Mouse (Mus musculus) CH12.LX (cell line): ENCODE measurements around the gene Dvl2. TPM values are rescaled to one million over a fixed set of nuclear protein-coding genes. Genes with fewer than 3 reads are reported as not detected.

Experiments
- DNase-seq: peaks from one replicate; pipeline ENCODE4 v3.0.0-alpha.2; 2013; ENCODE audit errors: extremely low read depth
- H3K27ac ChIP-seq: 2 replicates; pipeline ENCODE4 v1.5.1; 2012; ENCODE audit warnings: low read depth, mild to moderate bottlenecking, control low read depth, moderate library complexity; ENCODE audit not compliant: insufficient read depth
- H3K27me3 ChIP-seq: replicated peaks from 2 replicates; pipeline ENCODE3; 2012; ENCODE audit warnings: inconsistent platforms
- H3K36me3 ChIP-seq, 2 experiments: replicated peaks in 1 of 2; 2 replicates each; pipeline versions ENCODE3 to v1.6.1; 2012; ENCODE audit warnings: inconsistent platforms in 1 of 2, low read length in 1 of 2, mild to moderate bottlenecking in 1 of 2, mixed read lengths in 1 of 2, moderate library complexity in 1 of 2; ENCODE audit not compliant: control insufficient read depth in 1 of 2, insufficient read depth in 1 of 2
- H3K4me1 ChIP-seq, 2 experiments: 2 replicates each; pipeline ENCODE4 v1.6.1; 2012; ENCODE audit warnings: inconsistent platforms in 1 of 2, moderate library complexity in 1 of 2; ENCODE audit not compliant: insufficient read depth in 2 of 2, control insufficient read depth in 1 of 2
- H3K4me2 ChIP-seq: 2 replicates; pipeline ENCODE4 v1.6.1; 2012; ENCODE audit warnings: low read depth, mild to moderate bottlenecking, control low read depth; ENCODE audit not compliant: poor library complexity, insufficient read depth, severe bottlenecking
- H3K4me3 ChIP-seq, 3 experiments: fragments of 150-350 bp in 1 of 3; sonication (generic) in 1 of 3; replicated peaks in 1 of 3; 2 replicates each; pipeline versions ENCODE3 to v1.5.1; 2011 to 2012; ENCODE audit warnings: low read depth in 2 of 3, low read length in 2 of 3, mild to moderate bottlenecking in 2 of 3, moderate library complexity in 2 of 3, control low read depth in 1 of 3, improper control_type of control experiment in 1 of 3, inconsistent platforms in 1 of 3, mixed read lengths in 1 of 3; ENCODE audit not compliant: poor library complexity in 1 of 3
- H3K79me2 ChIP-seq: replicated peaks from 2 replicates; pipeline ENCODE4 v1.6.1; 2012; ENCODE audit warnings: mild to moderate bottlenecking, moderate library complexity; ENCODE audit not compliant: control insufficient read depth, poor library complexity, insufficient read depth, severe bottlenecking; ENCODE audit errors: extremely low read depth
- H3K9ac ChIP-seq: 2 replicates; pipeline ENCODE4 v1.6.1; 2012; ENCODE audit warnings: low read depth, mild to moderate bottlenecking, control low read depth, moderate library complexity; ENCODE audit not compliant: insufficient read depth
- H3K9me3 ChIP-seq: replicated peaks from 2 replicates; pipeline ENCODE3; 2012; ENCODE audit warnings: low read length, inconsistent platforms, mixed read lengths
- BHLHE40 ChIP-seq: IDR thresholded peaks from 2 replicates; pipeline ENCODE4 v1.6.1; 2011; ENCODE audit warnings: mild to moderate bottlenecking, low read depth, low read length, improper control_type of control experiment
- CHD1 ChIP-seq: IDR thresholded peaks from 2 replicates; pipeline ENCODE4 v1.6.1; 2012; ENCODE audit warnings: low read depth, low read length, improper control_type of control experiment, inconsistent platforms
- CHD2 ChIP-seq: IDR thresholded peaks from 2 replicates; pipeline ENCODE4 v1.6.1; 2011; ENCODE audit warnings: low read length, improper control_type of control experiment
- CTCF ChIP-seq, 2 experiments: IDR thresholded peaks in 1 of 2; conservative IDR thresholded peaks in 1 of 2; 2 replicates each; pipeline ENCODE4 v1.5.1; 2011 to 2012; ENCODE audit warnings: low read depth in 2 of 2, low read length in 2 of 2, improper control_type of control experiment in 1 of 2, inconsistent platforms in 1 of 2, mild to moderate bottlenecking in 1 of 2, moderate library complexity in 1 of 2
- E2F4 ChIP-seq: IDR thresholded peaks from 2 replicates; pipeline ENCODE4 v1.6.1; 2011; ENCODE audit warnings: low read depth, low read length, improper control_type of control experiment; ENCODE audit not compliant: insufficient replicate concordance
- ELF1 ChIP-seq: IDR thresholded peaks from 2 replicates; pipeline ENCODE4 v1.6.1; 2014; ENCODE audit warnings: low read depth, mild to moderate bottlenecking, inconsistent platforms, low read length, improper control_type of control experiment
- EP300 ChIP-seq: IDR thresholded peaks from 2 replicates; pipeline ENCODE4 v1.6.1; 2011; ENCODE audit warnings: low read length, improper control_type of control experiment
- ETS1 ChIP-seq: conservative IDR thresholded peaks from 2 replicates; pipeline ENCODE4 v1.6.1; 2012; ENCODE audit warnings: low read depth, mild to moderate bottlenecking, inconsistent platforms, low read length, improper control_type of control experiment, moderate library complexity
- GABPA ChIP-seq: IDR thresholded peaks from 2 replicates; pipeline ENCODE4 v1.6.1; 2012; ENCODE audit warnings: low read depth, low read length, improper control_type of control experiment, inconsistent platforms; ENCODE audit not compliant: insufficient replicate concordance
- HCFC1 ChIP-seq: IDR thresholded peaks from 2 replicates; pipeline ENCODE4 v1.6.1; 2012; ENCODE audit warnings: low read depth, mild to moderate bottlenecking, inconsistent platforms, low read length, improper control_type of control experiment
- IRF4 ChIP-seq: IDR thresholded peaks from 2 replicates; pipeline ENCODE4 v1.6.1; 2014; ENCODE audit warnings: low read depth, mild to moderate bottlenecking, inconsistent platforms, low read length, improper control_type of control experiment
- JUN ChIP-seq: IDR thresholded peaks from 2 replicates; pipeline ENCODE4 v1.6.1; 2011; ENCODE audit warnings: low read depth, mild to moderate bottlenecking, low read length, improper control_type of control experiment, moderate library complexity; ENCODE audit not compliant: insufficient read depth
- JUND ChIP-seq: conservative IDR thresholded peaks from 2 replicates; pipeline ENCODE4 v1.6.1; 2011; ENCODE audit warnings: low read depth, low read length, improper control_type of control experiment
- KAT2A ChIP-seq: IDR thresholded peaks from 2 replicates; pipeline ENCODE4 v1.6.1; 2012; ENCODE audit warnings: low read length, improper control_type of control experiment, inconsistent platforms; ENCODE audit not compliant: insufficient replicate concordance
- MAFK ChIP-seq: IDR thresholded peaks from 2 replicates; pipeline ENCODE4 v1.6.1; 2011; ENCODE audit warnings: low read length, improper control_type of control experiment; ENCODE audit not compliant: insufficient replicate concordance
- MAX ChIP-seq: IDR thresholded peaks from 2 replicates; pipeline ENCODE4 v1.6.1; 2011; ENCODE audit warnings: low read length, improper control_type of control experiment
- MAZ ChIP-seq: IDR thresholded peaks from 2 replicates; pipeline ENCODE4 v1.6.1; 2012; ENCODE audit warnings: low read depth, mild to moderate bottlenecking, inconsistent platforms, low read length, improper control_type of control experiment, moderate library complexity
- MEF2A ChIP-seq: IDR thresholded peaks from 2 replicates; pipeline ENCODE4 v1.6.1; 2014; ENCODE audit warnings: low read depth, mild to moderate bottlenecking, inconsistent platforms, low read length, improper control_type of control experiment, borderline replicate concordance
- MXI1 ChIP-seq: IDR thresholded peaks from 2 replicates; pipeline ENCODE4 v1.6.1; 2011; ENCODE audit warnings: mild to moderate bottlenecking, low read depth, low read length, improper control_type of control experiment
- MYC ChIP-seq: IDR thresholded peaks from 2 replicates; pipeline ENCODE4 v1.6.1; 2011; ENCODE audit warnings: low read depth, mild to moderate bottlenecking, improper control_type of control experiment, low read length
- NELFE ChIP-seq: IDR thresholded peaks from 2 replicates; pipeline ENCODE4 v1.6.1; 2011; ENCODE audit warnings: low read depth, low read length, improper control_type of control experiment
- NRF1 ChIP-seq: IDR thresholded peaks from 2 replicates; pipeline ENCODE4 v1.6.1; 2014; ENCODE audit warnings: low read depth, mild to moderate bottlenecking, inconsistent platforms, low read length, improper control_type of control experiment, moderate library complexity
- PAX5 ChIP-seq: IDR thresholded peaks from 2 replicates; pipeline ENCODE4 v1.6.1; 2012; ENCODE audit warnings: low read length, inconsistent platforms, mixed read lengths
- POLR2A ChIP-seq: IDR thresholded peaks from 2 replicates; pipeline ENCODE4 v1.6.1; 2011; ENCODE audit warnings: low read depth, mild to moderate bottlenecking, improper control_type of control experiment, low read length
- POLR2AphosphoS2 ChIP-seq: IDR thresholded peaks from 2 replicates; pipeline ENCODE4 v1.6.1; 2011; ENCODE audit warnings: low read depth, low read length, improper control_type of control experiment
- RAD21 ChIP-seq: IDR thresholded peaks from 2 replicates; pipeline ENCODE4 v1.6.1; 2011; ENCODE audit warnings: low read depth, mild to moderate bottlenecking, low read length, improper control_type of control experiment, moderate library complexity
- RCOR1 ChIP-seq: conservative IDR thresholded peaks from 2 replicates; pipeline ENCODE4 v1.6.1; 2012; ENCODE audit warnings: low read depth, mild to moderate bottlenecking, inconsistent platforms, low read length, improper control_type of control experiment
- SIN3A ChIP-seq: IDR thresholded peaks from 2 replicates; pipeline ENCODE4 v1.6.1; 2012; ENCODE audit warnings: low read length, improper control_type of control experiment, inconsistent platforms
- SMC3 ChIP-seq: IDR thresholded peaks from 2 replicates; pipeline ENCODE4 v1.6.1; 2011; ENCODE audit warnings: low read depth, low read length, improper control_type of control experiment
- TBP ChIP-seq: conservative IDR thresholded peaks from 2 replicates; pipeline ENCODE4 v1.6.1; 2011; ENCODE audit warnings: low read depth, low read length, improper control_type of control experiment
- TCF12 ChIP-seq: IDR thresholded peaks from 2 replicates; pipeline ENCODE4 v1.6.1; 2014; ENCODE audit warnings: low read depth, mild to moderate bottlenecking, inconsistent platforms, low read length, improper control_type of control experiment
- UBTF ChIP-seq: IDR thresholded peaks from 2 replicates; pipeline ENCODE4 v1.6.1; 2012; ENCODE audit warnings: low read depth, mild to moderate bottlenecking, inconsistent platforms, low read length, improper control_type of control experiment, moderate library complexity
- USF1 ChIP-seq: IDR thresholded peaks from 2 replicates; pipeline ENCODE4 v1.6.1; 2014; ENCODE audit warnings: low read depth, mild to moderate bottlenecking, inconsistent platforms, low read length, improper control_type of control experiment
- USF2 ChIP-seq: conservative IDR thresholded peaks from 2 replicates; pipeline ENCODE4 v1.6.1; 2011; ENCODE audit warnings: low read depth, low read length, improper control_type of control experiment
- ZC3H11A ChIP-seq: IDR thresholded peaks from 2 replicates; pipeline ENCODE4 v1.6.1; 2012; ENCODE audit warnings: low read depth, mild to moderate bottlenecking, inconsistent platforms, low read length, improper control_type of control experiment
- ZKSCAN1 ChIP-seq: IDR thresholded peaks from 2 replicates; pipeline ENCODE4 v1.6.1; 2012; ENCODE audit warnings: low read depth, inconsistent platforms, low read length, improper control_type of control experiment, borderline replicate concordance
- ZMIZ1 ChIP-seq: IDR thresholded peaks from 2 replicates; pipeline ENCODE4 v1.6.1; 2012; ENCODE audit warnings: low read depth, mild to moderate bottlenecking, inconsistent platforms, low read length, improper control_type of control experiment
- ZNF384 ChIP-seq: IDR thresholded peaks from 2 replicates; pipeline ENCODE4 v1.6.1; 2012; ENCODE audit warnings: low read depth, low read length, improper control_type of control experiment, inconsistent platforms
- dilution Hi-C: fragments of 300-500 bp; cut with MboI; formaldehyde crosslinking; loops from 2 replicates; pipeline ENCODE4 v1.14.3; 2020; ENCODE audit warnings: low sequenced_read_pairs; ENCODE audit not compliant: extremely low pct_unique_long_range_greater_than_20kb, extremely low pct_ligation_motif_present
- in situ Hi-C: fragments of 300-500 bp; cut with MboI; formaldehyde crosslinking; loops from 3 replicates; pipeline ENCODE4 v1.14.3; 2019; ENCODE audit warnings: low sequenced_read_pairs, low pct_ligation_motif_present, low pct_unique_long_range_greater_than_20kb, mixed read lengths
- polyA plus RNA-seq: library from polyadenylated mRNA; unstranded; fragments of >175 nt; gene quantifications from 2 replicates; pipeline ENCODE4 v1.2.1, GENCODE M21; 2012; ENCODE audit warnings: low read depth; ENCODE audit not compliant: insufficient read length
- total RNA-seq, 2 experiments: library from RNA; depleted of rRNA; stranded (reverse); fragments of 300-350 nt in 1 of 2; fragments of >200 nt in 1 of 2; gene quantifications; 2 replicates each; pipeline ENCODE4 v1.2.3; 2012 to 2014

Gene Dvl2
- total and polyA plus RNA-seq, 3 experiments = 15.1 to 30.6 (median 27.1) TPM

DNA sequence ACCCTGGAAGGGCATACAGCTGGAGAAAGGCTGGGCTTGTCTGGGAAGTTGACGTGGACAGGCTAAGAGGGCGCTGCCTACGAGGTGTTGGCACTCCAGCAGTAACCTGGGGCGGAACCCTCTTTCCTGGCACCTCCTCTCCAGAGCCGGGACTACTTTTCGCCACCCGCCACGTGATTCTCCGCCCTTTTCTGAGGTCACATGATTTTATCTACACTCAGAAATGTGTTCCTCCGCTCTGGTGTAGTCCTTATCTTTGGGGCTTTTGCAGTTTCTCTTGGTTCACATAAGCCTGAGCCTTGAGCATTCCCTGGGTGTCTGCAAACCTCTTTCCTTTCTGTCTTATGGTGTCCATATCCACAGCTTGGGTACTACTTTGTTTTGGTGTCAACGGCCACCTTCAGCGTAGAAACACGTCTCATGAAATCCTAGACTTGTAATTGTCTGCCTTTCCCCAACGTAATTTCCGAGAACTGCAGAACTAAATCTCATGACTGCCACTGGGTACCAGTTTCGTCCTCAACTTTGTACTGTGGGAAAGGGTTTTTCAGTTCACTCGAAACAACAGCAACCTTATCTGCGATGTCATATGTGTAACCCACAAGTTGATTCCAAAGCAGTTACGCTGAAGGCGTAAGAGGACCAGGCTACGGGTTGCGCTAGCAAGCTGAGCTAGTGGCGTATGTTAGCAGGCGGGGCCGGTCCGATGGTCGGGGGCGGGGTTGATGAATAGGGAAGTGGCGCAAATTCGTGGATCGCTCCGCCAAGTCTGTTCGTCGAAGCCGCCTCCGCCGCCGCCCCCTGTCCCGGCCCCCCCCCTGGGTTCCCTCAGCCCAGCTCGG lies 9.3 kb upstream of the Dvl2 start, which contains the start of gene Gabarap:
Gabarap (plus strand) TSS at position 294 of the 842 bp plus-strand sequence.
- Histone ChIP-seq H3K27me3 (no peaks in the 10 kb centered on the region), H3K9me3 (no peaks in the 10 kb centered on the region), H3K36me3 (peaks cover 51 to 62% of the 10 kb centered on the region in 2 experiments), H3K27ac (peak within 1 kb of the TSS; percentile 80), H3K9ac (peak within 1 kb of the TSS; percentile 83), H3K79me2 (peaks cover 29% of the 10 kb centered on the region), H3K4me3 (peak within 1 kb of the TSS; percentile 76 to 93 (median 77)), H3K4me1 (peaks cover 8 to 28% of the 10 kb centered on the region in 2 experiments; a peak in 3 of 4 replicates), H3K4me2 (peak within 1 kb of the TSS; percentile 68)
- dilution Hi-C loops (no loop called here), in situ Hi-C loops (no loop called here)
- peak; percentile 99 for DNase-seq
- TF ChIP-seq KAT2A (peak; percentile 98), SMC3 (no peak), CHD2 (peak; percentile 81; the same call in 1 of the 2 replicates), TCF12 (peak; percentile 62; the same call in 1 of the 2 replicates), EP300 (no peak), HCFC1 (peak; percentile 82), MEF2A (peak; percentile 56; the same call in 1 of the 2 replicates), MXI1 (peak; percentile 94), RAD21 (no peak), UBTF (no peak), BHLHE40 (peak; percentile 98), ZNF384 (no peak), USF1 (peak; percentile 98), POLR2AphosphoS2 (peak; percentile 86), PAX5 (no peak), NELFE (peak; percentile 36), POLR2A (peak; percentile 70), JUN (no peak), CTCF (conservative IDR thresholded peaks at IDR 0.05 in 1 of 2, IDR thresholded peaks at IDR 0.05 in 1 of 2; ENCODE audit: low read depth in 2 of 2, low read length in 2 of 2) (no peak), MYC (peak; percentile 96), ZKSCAN1 (no peak; the same call in 1 of the 2 replicates), ETS1 (peak; percentile 43; the same call in 1 of the 2 replicates), RCOR1 (0 out of 2 replicates have a peak, but pooled peaks have one; percentile 31), CHD1 (no peak), TBP (peak; percentile 74), USF2 (peak; percentile 99), GABPA (no peak), MAFK (no peak), ZC3H11A (no peak), SIN3A (peak; percentile 100), NRF1 (no peak), ZMIZ1 (no peak; the same call in 1 of the 2 replicates), IRF4 (peak; percentile 84), E2F4 (no peak; the same call in 1 of the 2 replicates), MAX (peak; percentile 99), MAZ (peak; percentile 79; the same call in 1 of the 2 replicates), JUND (no peak), ELF1 (peak; percentile 81)
